Mouse (Mus musculus): Measurements from ENCODE around the gene Pecam1. TPM values are rescaled to one million over a fixed set of nuclear protein-coding genes. Genes with fewer than 3 reads are reported as not detected.
"Not testable (repeated sequence)": the region's sequence is repeated elsewhere in the genome, so short reads cannot be mapped to it uniquely, and the experiment has no call there.

Pecam1 gene
- total RNA-seq, 1 experiment from 2014 or later: 46.2 TPM

DNA sequence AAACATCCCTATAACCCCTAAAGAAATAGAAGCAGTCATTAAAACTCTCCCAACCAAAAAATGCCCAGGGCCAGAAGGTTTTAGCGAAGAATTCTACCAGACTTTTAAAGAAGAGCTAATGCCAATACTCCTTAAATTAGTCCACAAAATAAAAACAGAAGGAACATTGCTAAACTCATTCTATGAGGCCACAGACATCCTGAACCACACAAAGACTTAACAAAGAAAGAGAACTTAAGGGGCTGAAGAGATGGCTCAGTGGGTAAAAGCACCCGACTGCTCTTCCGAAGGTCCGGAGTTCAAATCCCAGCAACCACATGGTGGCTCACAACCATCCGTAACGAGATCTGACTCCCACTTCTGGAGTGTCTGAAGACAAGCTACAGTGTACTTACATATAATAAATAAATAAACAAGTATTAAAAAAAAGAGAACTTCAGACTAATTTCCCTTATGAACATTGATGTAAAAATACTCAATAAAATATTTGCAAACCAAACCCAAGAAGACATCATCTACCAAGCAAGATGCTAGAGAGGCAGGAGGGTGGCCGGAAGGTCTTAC is 789 bp downstream of the Pecam1 start:
- ATAC-seq (replicated peaks in 1 of 2; ENCODE audit: insufficient read depth in 1 of 2, low FRiP score in 2 of 2, low TSS enrichment in 1 of 2, low read depth in 1 of 2, poor library complexity in 2 of 2, severe bottlenecking in 2 of 2): not testable (repeated sequence)

DNA sequence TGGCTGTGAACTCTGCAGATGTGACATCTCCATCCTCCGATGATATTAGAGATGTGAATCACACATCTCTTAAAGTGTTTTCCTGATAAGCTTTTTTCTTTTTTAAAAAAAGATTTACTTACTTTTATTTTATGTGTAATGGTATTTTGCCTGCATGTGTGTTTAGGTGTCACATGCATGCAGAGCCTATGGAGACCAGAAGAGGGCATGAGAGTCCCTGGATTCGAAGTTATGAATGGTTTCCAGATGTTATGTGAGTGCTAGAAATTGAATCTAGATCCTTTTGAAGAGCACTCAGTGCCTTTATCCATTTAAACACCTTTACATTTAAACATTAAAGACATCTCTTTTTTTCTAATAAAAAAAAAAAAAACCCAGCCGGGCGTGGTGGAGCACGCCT is 5.5 kb downstream of the Pecam1 start:
- no peak for ATAC-seq (replicated peaks in 1 of 2; ENCODE audit: insufficient read depth in 1 of 2, low FRiP score in 2 of 2, low TSS enrichment in 1 of 2, low read depth in 1 of 2, poor library complexity in 2 of 2, severe bottlenecking in 2 of 2)

DNA sequence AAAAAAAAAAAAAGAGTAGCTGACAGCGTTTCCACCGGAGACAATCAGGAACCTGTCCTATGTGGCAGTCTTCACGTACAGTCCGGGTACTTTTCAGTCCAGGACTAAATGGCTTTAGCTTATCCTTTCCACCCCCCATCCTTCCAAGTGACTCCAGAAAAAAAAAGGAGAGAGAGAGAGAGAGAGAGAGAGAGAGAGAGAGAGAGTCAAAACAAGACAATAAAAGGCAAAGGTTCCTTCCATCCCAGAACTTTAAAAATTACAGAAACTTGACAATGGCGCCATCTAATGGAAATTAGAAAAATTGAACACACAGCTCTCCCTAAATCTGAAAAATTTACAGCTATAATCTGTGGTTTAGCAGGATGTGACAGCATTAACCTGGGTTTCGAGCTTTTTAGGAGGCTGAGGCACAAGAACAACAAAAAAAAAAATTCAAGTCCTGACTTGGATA is 8.0 kb downstream of the Pecam1 start:
- ATAC-seq (replicated peaks in 1 of 2; ENCODE audit: insufficient read depth in 1 of 2, low FRiP score in 2 of 2, low TSS enrichment in 1 of 2, low read depth in 1 of 2, poor library complexity in 2 of 2, severe bottlenecking in 2 of 2): peak; percentile 36 to 42; a peak in 3 of 4 replicates

DNA sequence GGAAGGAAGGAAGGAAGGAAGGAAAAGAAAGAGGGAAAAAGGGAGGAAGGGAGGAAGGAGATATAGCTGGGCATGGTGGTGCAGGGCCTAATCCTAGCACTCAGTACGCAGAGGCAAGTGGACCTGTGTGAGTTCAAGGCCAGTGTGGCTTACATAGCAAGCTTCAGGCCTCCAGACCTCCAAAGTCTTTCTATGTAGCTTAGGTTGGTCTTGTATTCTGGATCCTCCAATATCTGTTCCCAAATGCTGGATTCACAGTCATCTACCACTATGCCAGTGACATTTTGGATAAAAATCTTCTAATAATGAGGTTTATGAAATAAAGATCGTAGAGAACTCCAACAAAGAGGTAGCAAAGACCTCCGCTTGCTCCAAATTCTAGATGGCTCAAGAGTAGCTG is 8.6 kb downstream of the Pecam1 start:
- no peak for ATAC-seq (replicated peaks in 1 of 2; ENCODE audit: insufficient read depth in 1 of 2, low FRiP score in 2 of 2, low TSS enrichment in 1 of 2, low read depth in 1 of 2, poor library complexity in 2 of 2, severe bottlenecking in 2 of 2)

DNA sequence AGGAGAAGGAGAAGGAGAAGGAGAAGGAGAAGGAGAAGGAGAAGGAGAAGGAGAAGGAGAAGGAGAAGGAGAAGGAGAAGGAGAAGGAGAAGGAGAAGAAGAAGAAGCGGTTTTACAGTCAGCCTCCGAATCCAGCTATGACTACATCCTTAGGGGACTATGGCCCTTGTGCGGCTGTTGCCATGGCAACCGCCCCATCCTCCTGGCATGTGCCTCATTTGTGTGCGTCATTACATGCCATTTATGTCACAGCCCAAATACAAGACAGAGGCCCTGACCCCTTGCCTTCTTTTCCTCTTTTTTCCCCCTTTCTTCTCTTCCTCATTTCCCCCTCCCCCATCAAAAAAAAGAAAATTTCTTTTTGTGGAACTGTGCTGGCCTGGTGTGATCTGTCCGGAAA is 9.2 kb downstream of the Pecam1 start:
- no peak for ATAC-seq (replicated peaks in 1 of 2; ENCODE audit: insufficient read depth in 1 of 2, low FRiP score in 2 of 2, low TSS enrichment in 1 of 2, low read depth in 1 of 2, poor library complexity in 2 of 2, severe bottlenecking in 2 of 2)

DNA sequence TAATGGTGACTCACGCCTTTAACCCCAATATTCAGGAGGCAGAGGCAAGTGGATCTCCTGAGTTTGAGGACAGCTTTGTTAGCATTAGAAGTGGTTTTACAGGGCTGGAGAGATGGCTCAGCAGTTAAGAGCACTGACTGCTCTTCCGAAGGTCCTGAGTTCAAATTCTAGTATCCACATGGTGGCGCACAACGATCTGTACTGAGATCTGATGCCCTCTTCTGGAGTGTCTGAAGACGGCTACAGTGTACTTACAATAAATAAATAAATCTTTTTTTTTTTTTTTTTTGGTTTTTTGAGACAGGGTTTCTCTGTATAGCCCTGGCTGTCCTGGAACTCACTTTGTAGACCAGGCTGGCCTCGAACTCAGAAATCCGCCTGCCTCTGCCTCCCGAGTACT is 9.7 kb downstream of the Pecam1 start:
- ATAC-seq (replicated peaks in 1 of 2; ENCODE audit: insufficient read depth in 1 of 2, low FRiP score in 2 of 2, low TSS enrichment in 1 of 2, low read depth in 1 of 2, poor library complexity in 2 of 2, severe bottlenecking in 2 of 2): not testable (repeated sequence)

DNA sequence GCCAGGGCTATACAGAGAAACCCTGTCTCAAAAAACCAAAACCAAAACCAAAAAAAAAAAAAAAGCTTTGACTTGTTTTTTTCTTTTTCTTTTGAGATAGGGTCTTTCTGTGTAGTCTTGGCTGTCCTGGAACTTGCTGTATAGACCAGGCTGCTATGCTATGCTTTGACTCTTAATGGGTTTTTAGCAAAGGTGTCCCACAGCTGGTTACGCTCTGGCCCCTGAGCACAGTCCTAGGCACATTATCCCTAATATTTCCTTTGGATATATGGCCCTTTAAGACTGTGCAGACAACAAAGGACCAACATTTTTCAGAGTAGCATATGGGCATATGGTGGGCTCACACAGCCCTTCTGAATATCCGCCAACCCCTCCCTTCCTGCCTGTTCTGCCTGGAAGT is 11.3 kb downstream of the Pecam1 start:
- no peak for ATAC-seq (replicated peaks in 1 of 2; ENCODE audit: insufficient read depth in 1 of 2, low FRiP score in 2 of 2, low TSS enrichment in 1 of 2, low read depth in 1 of 2, poor library complexity in 2 of 2, severe bottlenecking in 2 of 2)

DNA sequence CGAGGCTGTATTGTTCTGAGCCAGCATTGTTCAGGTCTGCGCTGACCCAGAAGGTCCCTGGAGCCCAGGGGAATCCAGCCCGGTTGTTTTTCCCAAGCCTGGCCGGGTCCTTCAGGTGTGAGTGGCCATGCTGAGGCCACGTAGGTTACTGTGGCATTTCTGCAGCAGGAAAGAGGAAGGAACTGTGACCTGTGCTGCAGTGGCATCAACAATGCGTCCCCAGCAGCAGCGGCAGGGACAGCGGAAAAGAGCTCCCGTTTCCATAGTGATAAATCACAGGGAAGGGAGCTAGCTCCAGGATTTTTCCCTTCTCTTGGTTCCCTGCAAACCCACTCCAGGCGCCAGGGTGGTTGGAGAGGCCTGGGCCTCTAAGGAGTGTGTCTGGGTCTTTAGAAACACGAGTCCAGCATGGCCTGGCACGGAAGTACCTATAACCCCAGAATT is 13.2 kb downstream of the Pecam1 start:
- peak; percentile 48 to 56; a peak in 1 of 4 replicates for ATAC-seq (replicated peaks in 1 of 2; ENCODE audit: insufficient read depth in 1 of 2, low FRiP score in 2 of 2, low TSS enrichment in 1 of 2, low read depth in 1 of 2, poor library complexity in 2 of 2, severe bottlenecking in 2 of 2)

DNA sequence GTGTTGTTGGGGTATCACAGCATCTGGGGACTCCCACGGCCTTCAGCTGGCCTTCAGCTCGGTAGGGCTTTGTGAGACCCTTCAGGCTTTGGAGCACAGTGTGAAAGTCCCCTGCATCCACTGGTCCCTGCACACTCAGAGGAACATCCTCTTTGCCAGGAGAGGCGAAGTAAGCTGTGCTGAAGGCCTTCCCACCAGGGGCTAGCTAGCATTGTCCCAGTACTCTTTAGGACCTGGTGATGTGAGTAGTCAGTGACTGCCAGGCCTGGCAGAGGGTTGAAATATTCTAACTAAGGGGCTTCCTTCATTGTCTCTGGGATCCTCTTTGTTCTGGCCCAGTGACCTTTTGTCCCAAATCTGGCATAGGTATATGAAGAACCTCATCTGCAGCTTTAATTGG is 13.8 kb downstream of the Pecam1 start:
- ATAC-seq (replicated peaks in 1 of 2; ENCODE audit: insufficient read depth in 1 of 2, low FRiP score in 2 of 2, low TSS enrichment in 1 of 2, low read depth in 1 of 2, poor library complexity in 2 of 2, severe bottlenecking in 2 of 2): no peak

DNA sequence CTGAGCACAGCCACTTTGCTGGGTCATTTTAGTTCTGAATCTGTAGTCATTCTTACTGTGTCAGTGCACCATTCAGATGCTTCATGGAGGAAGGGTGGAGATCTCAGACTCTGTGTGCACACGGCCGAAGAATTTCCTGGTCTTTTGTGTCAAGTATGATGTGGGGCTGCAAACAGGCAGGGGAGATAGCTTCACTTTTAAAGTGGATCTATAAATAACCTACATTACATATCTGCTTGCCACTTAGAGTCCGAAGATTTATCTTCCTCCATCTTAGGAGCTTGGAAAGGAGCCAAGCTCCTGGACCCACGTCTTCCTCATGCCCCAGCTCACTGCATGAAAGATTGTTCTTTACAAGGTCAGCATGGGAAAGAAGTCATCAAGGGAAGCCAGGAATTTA is 19.7 kb downstream of the Pecam1 start:
- ATAC-seq (replicated peaks in 1 of 2; ENCODE audit: insufficient read depth in 1 of 2, low FRiP score in 2 of 2, low TSS enrichment in 1 of 2, low read depth in 1 of 2, poor library complexity in 2 of 2, severe bottlenecking in 2 of 2): no peak

DNA sequence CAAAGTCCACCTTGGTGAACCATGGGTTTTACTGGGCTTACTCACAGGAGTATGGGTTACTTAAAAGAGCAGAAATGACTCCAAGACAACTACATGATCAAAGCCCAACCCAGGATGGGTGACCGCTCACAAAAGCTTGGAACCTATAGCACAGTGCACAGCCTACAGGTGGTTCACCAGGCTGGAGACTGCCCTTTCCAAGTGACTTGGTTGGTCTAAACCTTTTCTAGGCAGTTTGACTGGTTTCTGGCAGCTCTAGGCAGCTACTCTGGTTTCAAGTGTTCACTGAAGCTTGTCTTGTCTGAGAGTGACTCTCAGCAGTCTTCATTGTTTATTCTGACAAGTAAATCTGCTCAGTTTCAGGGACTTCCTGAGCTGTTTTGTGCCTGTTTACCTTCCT is 20.8 kb downstream of the Pecam1 start:
- no peak for ATAC-seq (replicated peaks in 1 of 2; ENCODE audit: insufficient read depth in 1 of 2, low FRiP score in 2 of 2, low TSS enrichment in 1 of 2, low read depth in 1 of 2, poor library complexity in 2 of 2, severe bottlenecking in 2 of 2)

DNA sequence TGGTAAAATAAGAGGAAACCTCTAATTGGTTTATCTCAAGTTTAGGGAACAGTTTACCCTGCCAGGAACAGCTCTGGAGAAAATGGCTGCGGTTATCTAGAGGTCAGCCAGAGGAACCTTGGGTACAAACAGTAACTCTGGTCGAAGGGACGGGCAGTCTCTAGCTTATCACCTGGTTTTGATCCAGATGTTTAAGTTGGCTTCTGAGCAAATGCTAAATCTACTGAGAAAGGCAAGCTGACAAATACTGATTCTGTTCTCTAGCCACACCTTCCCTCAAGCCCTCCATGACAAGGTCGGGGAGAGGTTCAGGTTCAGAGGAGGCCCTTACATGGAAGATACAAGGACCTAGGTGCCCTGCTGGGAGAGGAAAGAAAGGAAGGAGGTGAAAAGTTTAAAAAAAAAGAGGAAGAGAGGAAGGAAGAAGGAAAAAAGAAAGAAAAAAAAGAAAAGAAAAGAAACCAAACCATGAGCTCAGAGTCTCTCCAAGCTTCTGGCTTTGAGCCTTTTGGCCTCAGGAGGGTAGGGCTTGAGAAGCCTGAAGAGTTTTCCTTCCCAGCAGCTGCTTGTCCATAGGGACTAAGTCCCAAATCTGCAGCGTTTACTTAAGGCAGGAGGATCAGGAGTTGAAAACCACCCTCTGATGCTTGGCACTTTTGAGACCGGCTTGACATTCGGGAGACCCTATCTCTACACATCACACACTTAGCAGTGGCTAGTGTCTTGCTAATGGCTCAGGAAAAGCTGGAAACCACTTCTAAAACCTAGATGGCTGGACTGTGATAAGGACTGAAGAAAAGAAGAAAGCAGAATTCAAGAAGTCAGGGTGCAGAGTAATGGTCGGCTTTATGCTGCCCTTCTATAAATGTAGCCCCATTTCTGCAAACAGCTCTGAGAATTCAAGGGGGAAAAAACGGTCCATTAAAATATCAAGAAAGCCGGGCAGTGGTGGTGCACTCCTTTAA is 21.7 kb downstream of the Pecam1 start:
- no peak for ATAC-seq (replicated peaks in 1 of 2; ENCODE audit: insufficient read depth in 1 of 2, low FRiP score in 2 of 2, low TSS enrichment in 1 of 2, low read depth in 1 of 2, poor library complexity in 2 of 2, severe bottlenecking in 2 of 2)

DNA sequence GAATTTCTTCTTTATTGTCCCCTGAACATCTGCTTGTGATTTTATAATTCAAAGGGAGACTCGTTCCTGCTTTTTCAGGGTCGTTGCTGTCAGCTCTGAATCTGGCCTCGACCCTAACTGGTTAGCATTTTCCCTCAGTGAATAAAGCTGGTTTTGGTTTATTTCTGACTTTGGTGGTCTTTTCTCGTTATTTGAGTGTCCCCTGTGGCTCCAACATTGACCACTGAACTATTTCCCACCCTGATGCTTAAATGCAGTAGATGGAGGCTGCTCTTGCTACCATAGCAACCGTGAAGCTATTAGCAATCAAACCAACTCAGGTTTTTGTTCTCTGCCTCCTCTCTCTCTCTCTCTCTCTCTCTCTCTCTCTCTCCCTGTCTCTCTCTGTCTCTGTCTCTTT is 22.5 kb downstream of the Pecam1 start:
- no peak for ATAC-seq (replicated peaks in 1 of 2; ENCODE audit: insufficient read depth in 1 of 2, low FRiP score in 2 of 2, low TSS enrichment in 1 of 2, low read depth in 1 of 2, poor library complexity in 2 of 2, severe bottlenecking in 2 of 2)

DNA sequence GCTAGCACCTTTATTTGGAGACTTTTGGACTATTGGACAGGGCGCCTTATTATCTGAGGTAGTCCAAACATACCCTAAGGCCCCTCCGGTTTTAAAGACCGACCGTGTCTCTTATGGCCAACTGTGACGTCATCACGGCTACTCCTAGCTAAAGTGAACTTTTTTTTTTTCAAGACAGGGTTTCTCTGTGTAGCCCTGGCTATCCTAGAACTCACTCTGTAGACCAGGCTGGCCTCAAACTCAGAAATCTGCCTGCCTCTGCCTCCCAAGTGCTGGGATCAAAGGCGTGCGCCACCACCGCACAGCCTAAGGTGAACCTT is 25.6 kb downstream of the Pecam1 start:
- not testable (repeated sequence) for ATAC-seq (replicated peaks in 1 of 2; ENCODE audit: insufficient read depth in 1 of 2, low FRiP score in 2 of 2, low TSS enrichment in 1 of 2, low read depth in 1 of 2, poor library complexity in 2 of 2, severe bottlenecking in 2 of 2)

DNA sequence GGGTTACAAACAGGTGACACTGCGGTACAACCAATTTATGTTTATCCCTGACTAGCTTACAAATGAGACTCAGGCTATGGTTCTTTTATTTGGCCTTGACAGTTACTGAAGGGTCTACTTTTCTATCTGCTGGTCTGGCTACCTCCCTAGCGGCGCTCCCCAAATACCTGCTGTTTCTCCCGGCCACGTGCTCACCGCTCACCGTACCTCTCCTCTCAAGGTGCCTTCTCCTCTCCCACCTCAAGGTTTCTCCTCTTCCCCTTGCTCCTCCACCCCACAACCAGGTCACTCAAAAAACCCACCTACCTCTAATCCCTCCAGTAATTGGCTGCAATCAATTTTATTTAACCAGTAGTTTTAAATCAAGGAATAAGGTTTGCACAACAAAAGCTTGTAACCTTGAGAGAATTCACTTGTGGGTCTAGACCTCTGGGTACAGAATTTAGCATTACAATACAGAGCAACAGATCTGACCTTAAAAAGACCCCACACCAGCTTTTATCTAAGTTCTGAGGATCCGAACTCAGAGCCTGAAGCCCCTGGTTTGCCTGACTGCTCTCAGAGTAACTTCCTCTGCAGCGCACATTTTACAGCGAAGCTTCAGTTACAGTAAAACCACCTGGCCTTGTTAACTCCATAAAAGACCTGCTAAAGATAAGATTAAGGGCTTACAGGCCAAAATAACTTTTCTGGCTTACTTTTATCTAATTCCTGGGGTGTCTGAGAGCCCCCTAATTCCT is 26.1 kb downstream of the Pecam1 start:
- no peak for ATAC-seq (replicated peaks in 1 of 2; ENCODE audit: insufficient read depth in 1 of 2, low FRiP score in 2 of 2, low TSS enrichment in 1 of 2, low read depth in 1 of 2, poor library complexity in 2 of 2, severe bottlenecking in 2 of 2)

DNA sequence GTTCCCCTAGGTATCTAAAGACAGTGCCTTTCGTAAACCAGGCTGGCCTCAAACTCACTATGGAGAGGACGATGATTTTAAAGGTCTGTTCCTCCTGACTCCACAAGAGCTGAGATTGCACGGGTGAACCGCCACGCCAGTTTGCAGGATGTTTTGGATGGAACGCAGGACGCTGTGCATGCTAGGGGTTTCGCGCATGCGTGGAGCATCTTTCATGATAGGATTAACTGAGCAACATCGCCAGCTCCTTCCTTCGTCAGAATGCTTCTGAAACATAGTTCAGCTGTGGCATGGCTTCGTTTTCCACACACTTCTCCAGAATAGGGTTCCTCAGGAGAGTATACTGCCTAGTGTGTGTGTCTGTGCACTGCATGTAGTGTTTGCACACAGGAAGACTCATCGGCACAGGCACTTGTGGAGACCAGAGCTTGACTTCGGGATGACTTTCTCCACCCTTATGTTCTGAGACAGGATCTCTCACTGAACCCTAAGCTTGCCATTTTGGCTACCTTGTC is 26.8 kb downstream of the Pecam1 start:
- ATAC-seq (replicated peaks in 1 of 2; ENCODE audit: insufficient read depth in 1 of 2, low FRiP score in 2 of 2, low TSS enrichment in 1 of 2, low read depth in 1 of 2, poor library complexity in 2 of 2, severe bottlenecking in 2 of 2): no peak

DNA sequence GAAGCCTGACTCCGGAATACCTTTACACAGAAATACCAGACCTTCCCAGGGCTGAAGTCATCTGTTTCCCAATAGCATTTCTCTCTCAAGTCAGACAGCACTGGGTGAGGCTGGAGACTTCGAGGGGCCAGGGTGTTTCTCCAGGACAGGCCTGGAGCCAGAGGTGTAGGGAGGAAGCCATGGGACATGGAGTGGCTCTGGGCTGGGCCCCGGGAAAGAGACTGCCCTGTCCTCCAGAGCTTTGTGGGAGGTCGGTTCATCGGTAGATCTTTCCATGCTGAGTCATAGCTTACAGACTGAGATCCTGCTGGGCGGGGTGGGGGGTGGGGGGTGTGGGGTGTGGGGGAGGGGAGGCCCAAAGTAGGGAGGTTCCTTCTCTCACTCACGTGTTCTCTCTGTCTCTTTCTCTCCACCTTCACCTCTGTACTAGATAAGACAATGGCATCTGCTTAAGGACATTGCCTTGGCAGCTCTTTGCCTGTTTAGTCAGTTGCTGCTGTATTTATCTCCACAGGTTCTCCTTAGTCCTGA is 27.5 kb downstream of the Pecam1 start:
- ATAC-seq (replicated peaks in 1 of 2; ENCODE audit: insufficient read depth in 1 of 2, low FRiP score in 2 of 2, low TSS enrichment in 1 of 2, low read depth in 1 of 2, poor library complexity in 2 of 2, severe bottlenecking in 2 of 2): peak in 1 of 2 experiments; percentile 59; a peak in 1 of 4 replicates

DNA sequence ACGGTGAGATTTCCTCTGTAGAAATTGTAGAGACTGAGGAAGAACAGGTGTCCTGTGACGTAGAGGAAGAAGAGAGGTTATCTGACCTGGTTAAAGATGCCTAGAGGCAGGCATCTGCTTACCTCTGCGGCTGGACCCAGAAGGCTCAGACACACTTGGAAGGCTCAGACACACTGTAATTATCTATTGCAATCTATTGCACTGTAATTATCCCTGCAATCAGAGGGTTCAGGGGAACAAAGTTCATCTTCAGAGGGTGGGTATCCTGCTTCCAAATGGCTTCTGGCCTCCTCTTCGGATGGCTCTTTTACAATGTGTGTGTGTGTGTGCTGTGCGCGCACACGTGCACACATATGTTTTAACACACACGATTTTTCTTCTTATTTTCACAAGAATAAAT is 30.0 kb downstream of the Pecam1 start:
- no peak for ATAC-seq (replicated peaks in 1 of 2; ENCODE audit: insufficient read depth in 1 of 2, low FRiP score in 2 of 2, low TSS enrichment in 1 of 2, low read depth in 1 of 2, poor library complexity in 2 of 2, severe bottlenecking in 2 of 2)

Data from hematopoietic stem cell, adult 5-6 weeks (primary cell).